Mouse (Mus musculus): ENCODE measurements at regions not wholly inside any gene's neighbourhood (a gene's known extent, or its start where the extent isn't known, plus 50 kb on each side); places are given as distances from the start of the nearest gene placed in this dataset.
"Not testable (repeated sequence)": the region's sequence is repeated elsewhere in the genome, so short reads cannot be mapped to it uniquely, and the experiment has no call there.

GRCm38 (mm10) chr12:15410419-15410818 lies 406.3 kb downstream of the Trib2 start:
- DNase-seq (ENCODE audit: low read depth) = no peak

DNA sequence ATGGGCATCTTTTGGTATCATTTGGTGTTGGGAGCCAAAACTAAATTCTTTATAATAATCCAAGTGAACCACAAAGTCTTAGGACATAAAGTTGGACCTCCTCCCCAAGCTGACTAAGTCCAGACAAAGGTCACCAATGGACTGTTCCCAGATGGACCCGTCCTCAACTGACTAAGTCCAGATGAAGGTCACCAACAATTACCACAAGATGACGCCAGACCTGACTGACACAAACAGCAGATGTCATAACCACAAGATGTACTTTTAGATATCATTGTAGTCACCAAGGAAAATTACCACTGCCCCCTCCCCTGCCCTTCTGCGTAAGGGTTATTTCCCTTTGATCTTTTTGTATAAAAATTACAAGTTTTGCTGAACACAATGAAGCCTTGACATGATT lies 409.1 kb downstream of the Trib2 start:
- not testable (repeated sequence) for DNase-seq (ENCODE audit: low read depth)

DNA sequence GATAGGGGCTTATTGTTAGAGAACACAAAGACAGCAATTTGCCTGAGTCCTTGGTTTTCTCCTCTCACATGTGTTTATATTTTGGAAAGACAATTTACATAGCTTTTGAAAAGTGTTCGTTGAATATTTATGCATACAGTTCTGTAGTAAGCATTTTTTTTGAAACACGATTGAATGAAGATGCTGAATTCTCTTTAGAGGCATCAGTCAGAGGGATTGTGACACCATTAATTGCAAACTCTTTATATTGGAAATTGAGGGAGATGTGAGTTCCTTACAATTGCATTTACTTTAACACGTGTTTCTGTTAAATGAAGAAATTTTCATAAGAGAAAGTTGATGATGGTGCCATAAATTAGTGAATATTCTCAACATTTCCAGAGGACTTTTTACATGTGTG lies 424.1 kb downstream of the Trib2 start:
- no peak for DNase-seq (ENCODE audit: low read depth)

DNA sequence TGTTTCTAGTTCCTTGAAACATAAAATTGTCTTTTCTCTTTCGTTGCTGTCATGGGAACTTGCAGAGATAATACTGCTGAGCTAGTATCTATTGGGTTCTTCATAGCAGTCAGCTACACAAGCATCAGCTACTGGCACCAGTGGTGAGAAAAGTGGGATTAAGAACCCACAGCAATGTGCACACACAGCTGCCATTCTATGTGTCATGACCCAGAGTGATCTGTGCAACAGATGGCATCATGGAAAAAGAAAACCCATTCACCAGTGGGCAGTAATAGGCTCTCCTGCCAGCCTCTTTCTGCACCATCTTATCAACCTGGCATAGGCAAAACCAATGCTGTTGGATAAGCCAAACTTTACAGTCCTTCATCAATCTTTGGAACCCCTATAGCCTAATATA lies 428.1 kb downstream of the Trib2 start:
- DNase-seq (ENCODE audit: low read depth) = no peak

DNA sequence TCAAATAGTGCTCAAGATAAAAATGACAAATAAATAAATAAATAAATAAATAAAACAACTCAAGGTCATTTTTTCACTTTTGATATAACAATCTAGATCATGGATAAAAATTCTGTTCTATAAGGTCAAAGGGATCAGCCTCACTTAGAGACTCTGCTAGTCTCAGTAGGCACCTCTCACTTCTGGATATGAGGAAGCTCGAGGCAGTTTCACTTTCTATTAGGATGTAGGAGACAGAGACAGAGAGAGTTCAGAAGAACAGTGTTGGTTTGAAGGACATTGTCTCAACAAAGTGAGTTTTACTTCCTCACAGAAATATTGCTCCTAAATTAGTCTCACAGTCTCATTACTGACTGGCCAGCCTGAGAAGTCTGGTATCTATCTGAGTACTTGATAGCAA lies 458.9 kb downstream of the Trib2 start:
- DNase-seq (ENCODE audit: low read depth) = no peak

- no peak for DNase-seq (ENCODE audit: low read depth)
These were observed 495.8 kb downstream of the Trib2 start for GRCm38 (mm10) chr12:15320697-15321449.

- no peak for DNase-seq (ENCODE audit: low read depth)
These were observed 497.1 kb downstream of the Trib2 start for GRCm38 (mm10) chr12:15319647-15320046.

DNA sequence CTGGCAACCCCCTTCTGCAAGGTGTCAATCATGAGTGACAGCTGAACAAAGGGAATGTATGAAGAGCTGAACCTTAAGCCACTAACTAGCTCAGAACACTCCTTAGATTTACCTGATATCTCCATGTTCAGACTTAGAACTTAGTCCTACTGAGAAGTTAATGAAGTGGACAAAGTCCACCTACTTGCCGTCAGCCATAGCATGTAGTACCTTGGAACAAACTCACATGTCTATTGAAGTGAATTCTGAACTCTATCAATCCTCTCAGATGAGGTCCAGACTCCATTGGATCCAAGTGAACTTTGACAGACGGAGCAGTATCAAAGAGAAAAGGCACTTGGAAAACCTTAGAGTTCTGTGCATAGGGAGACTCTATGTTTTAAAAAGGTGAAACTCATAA lies 521.8 kb downstream of the Trib2 start:
- no peak for DNase-seq (ENCODE audit: low read depth)

DNA sequence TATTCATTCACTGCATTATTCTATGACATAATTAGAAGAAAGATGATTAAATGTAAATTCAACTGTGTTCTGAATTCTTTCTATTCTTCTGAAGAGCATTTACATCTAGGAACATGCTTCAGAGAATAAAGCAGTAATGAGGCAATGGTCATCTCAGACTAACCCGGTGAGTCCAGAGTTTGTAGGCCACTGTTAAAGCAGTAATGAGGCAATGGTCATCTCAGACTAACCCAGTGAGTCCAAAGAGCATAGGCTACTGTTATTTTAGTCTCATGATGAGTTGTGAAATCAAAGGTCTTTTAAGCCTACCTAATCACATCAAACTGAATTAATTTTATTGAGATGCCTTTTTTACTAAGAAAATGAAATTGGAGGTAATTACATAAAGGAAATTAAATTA lies 554.6 kb downstream of the Trib2 start:
- DNase-seq (ENCODE audit: low read depth) = no peak

DNA sequence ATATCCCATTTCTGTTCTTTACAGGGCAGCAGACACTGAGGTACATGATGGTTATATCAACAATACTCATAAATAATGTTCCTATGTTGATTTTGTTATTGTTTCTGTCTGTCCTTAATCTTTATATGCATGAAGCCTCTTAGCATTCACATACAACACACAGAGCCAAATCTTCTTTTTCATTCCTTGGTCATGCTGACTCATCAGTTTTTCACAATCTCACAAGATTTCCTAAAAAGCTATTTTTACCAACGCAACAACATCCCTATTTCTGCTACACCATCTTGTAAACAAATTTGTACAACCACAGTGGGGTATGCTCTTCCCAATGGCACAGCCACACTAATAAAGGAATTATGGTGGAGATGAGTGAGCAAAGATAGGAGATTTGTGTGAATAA lies 555.1 kb downstream of the Trib2 start:
- no peak for DNase-seq (ENCODE audit: low read depth)

DNA sequence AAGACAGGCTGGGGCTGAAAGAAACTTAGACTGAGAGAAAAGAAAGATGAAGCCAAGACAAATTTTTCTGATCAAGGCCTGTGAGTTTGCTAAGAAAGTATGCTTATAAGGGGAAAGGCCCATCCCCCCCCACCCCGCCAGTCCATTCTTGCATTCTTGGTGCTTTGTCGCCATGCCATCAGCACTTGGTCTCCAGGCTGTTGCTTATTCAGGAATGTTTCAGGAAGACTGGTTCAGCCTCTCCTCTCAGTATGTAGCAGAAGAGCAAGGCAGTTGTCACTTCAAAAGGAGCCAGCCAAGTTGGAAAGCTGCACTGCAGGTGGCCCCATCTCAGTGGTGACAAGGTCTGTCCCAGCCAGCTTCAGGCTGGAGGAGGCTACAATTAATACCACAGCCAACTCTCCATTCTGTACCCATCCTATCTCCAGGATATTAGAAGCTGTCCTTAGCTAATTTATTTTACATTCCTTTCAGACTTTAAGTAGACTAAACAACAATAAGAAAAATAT lies 555.8 kb downstream of the Trib2 start:
- DNase-seq (ENCODE audit: low read depth) = no peak

- DNase-seq (ENCODE audit: low read depth) = no peak
These were observed 571.8 kb downstream of the Trib2 start for GRCm38 (mm10) chr12:15244966-15245365.

DNA sequence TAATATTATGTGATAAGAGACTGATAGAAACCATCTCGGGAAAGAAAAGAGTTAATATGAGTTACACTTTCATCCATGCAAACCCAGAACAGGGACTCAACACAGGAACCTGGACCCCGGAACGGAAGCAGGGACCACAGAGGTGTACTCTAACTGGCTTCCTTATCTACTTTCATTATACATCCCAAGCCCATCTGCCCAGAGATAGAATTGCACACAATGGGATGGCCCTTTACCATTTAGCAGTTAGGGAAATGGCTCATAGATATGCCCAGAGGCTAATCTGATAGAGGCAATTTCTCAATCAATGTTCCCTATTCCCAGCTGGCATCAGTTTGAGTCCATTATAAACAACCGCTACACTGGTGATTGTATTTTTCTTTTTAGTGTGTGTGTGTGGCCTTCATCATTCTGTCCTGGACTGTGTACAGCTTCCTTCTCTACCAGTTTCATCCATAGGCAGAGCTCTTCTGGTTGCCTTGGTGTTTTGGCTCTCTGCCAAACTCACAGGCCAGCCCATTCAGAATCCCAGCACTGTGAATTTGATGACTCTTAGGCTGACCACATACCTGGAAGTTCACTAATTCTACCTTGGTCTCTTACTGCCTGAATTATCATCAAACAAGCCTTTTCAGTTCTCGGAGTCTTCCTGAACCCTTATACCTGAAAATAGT lies 594.1 kb downstream of the Trib2 start:
- DNase-seq (ENCODE audit: low read depth) = no peak

DNA sequence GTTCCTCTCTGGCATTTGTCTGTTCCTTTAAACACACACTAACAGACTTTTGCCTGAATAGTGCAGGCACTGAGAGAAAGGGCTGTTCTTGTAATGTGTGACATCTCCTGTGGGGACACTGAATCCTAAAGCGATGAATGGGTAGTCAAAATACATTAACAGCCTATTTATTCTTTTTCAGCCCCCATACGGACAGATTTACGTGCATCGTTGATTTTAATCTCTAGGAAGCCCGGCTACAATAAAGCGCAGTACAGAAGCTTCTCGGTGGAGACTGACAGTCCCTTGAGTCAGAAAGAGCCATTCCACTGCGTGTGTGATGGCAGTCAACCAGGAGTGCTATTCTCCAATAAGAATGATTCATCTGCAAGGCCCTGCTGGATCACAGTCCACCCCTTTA lies 598.2 kb downstream of the Trib2 start:
- DNase-seq (ENCODE audit: low read depth) = no peak

DNA sequence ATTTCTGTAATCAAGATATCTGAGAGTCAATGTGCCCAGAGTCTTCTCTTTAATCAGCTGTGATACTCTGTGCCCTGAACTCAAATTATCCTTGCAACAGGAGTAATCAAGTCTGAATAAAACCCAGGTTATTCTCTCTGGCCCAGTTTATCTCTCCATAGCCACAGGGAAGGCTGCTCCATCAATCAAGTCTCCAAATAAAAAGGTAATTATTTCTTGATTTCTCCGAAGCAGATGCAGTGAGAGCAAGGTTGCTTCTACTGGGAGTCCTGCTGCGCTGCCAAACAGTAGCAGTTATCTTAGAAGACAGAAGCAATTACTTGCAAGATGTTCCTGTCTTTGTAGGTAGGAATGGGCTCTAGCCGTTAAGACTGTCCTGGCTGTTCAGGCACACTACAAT lies 600.5 kb downstream of the Trib2 start:
- DNase-seq (ENCODE audit: low read depth) = no peak

DNA sequence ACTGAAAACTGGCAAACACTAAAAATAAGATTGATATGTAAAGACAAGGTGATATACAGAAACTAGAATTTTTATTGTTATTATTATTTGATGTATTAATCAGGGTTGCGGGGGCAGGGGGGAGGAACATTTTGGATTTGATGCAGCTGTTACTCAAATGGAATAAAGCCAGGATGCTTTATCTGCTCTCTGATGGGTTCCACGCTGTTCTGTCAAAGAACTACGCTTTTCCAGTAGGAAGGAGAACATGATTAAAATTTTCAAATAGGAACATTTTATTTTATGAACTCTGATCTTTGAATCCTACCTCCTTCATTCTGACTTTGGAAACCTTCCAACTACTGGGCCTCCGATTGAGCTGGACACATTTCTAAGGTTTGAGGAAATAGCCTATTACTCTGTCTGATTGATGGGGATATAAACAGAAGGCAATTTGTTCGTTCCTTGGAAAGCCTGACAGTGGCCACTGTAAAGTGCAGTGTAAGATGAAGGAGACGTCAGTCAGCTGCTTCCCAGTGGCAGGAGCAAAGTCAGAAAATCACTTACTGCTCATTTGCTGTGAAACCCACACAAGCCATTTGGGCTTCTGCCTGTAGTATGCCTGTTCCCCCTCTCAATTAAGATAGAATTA lies 642.2 kb downstream of the Trib2 start:
- DNase-seq (ENCODE audit: low read depth) = no peak

DNA sequence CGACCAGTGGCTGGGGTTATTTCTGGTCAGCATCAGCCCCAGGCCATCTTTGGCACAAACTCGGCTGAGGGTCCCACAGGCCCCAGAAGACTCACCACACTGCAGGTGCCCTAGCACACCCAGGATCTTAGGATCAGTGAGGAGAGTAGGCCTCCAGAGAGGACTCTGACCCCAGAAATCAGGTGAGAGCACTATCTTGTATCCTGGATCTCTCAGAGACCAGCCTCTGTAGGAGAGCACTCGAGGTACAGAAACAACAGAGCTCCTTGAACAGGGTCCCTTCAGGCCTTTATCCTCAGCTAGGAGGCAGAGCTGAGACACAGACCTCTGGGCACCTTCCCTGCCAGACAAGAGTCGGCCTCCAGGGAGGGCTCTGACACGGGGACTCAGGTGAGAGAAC lies 654.1 kb downstream of the Trib2 start:
- DNase-seq (ENCODE audit: low read depth) = no peak

DNA sequence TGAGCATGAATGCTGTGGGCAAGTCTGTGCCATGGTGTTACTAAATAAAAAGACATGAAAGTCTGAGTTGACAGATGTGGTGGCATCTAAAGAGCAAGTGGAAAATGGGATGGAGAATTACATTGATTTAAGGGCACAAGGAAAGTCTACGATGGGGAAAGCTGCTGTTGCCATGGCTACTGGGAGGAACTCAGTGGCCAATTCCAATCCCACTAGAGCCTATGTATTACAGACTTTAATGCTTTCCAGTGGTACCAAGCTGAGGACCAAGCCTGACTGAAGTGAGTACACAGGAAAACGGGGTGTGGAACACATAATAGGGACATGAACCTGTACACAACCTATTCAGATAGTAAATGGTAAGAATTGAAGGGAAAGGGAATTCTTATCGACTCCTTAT lies 654.9 kb downstream of the Trib2 start:
- DNase-seq (ENCODE audit: low read depth) = no peak

DNA sequence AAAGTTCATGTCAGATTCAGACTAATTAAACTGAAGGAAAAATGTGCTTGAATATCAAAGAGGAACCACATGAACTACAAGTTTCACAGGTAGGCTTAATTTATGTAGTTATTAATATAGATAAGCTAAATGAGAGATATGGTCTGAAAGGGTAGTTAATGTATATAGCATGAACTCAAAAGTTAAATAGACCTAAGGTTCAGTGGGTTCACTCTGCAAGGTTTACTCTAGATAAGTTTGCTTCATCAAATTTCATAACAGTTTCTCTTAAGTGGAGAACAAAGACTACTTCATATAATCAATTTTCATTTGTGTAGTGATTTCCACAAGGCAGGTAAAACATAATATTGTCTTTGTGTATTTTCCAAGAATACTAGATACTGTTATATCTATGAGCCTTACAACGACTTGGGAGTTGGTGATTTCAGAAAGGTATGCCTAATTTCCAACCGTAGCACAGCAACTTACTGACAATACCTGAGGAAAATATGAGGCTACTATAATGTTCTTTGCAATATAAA lies 656.2 kb downstream of the Trib2 start:
- DNase-seq (ENCODE audit: low read depth) = no peak

DNA sequence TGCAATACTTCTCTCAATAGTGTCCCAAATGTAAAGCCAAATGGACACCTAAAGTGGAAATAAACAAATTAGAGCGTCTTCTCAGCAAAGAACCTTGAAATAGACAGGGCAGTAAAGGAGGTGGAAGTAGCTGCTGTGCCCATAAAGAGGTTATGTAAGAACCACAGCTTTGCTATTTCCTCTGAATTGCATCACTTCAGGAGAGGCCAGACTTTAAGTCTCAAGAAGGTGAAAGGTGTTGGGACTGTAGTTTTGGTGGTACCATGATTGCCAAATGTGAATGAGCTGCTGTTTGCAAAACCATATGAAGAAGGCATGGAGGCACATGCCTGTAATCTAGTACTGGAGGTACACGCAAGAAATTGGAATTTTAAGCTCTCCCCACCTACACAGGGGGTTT lies 670.3 kb downstream of the Trib2 start:
- DNase-seq (ENCODE audit: low read depth) = no peak

GRCm38 (mm10) chr12:15137039-15137438 lies 679.7 kb downstream of the Trib2 start:
- no peak for DNase-seq (ENCODE audit: low read depth)

GRCm38 (mm10) chr12:15124179-15124578 lies 692.5 kb downstream of the Trib2 start:
- no peak for DNase-seq (ENCODE audit: low read depth)

Measured in induced T-regulatory cell, adult 2 months (primary cell).